Mouse (Mus musculus) retina, adult 2 months (tissue): ENCODE results near the gene Polr3g.
"Not testable (repeated sequence)": the region's sequence is repeated elsewhere in the genome, so short reads cannot be mapped to it uniquely, and the experiment has no call there.

Experiments
- DNase-seq: peaks from one replicate; pipeline ENCODE4 v3.0.0-alpha.2; 2012; ENCODE audit warnings: low read depth, low spot score

The Polr3g gene

GRCm38 (mm10) chr13:81630566-81630965 is 80.2 kb downstream of the Polr3g start:
- DNase-seq: no peak

GRCm38 (mm10) chr13:81629395-81629794 is 81.4 kb downstream of the Polr3g start:
- no peak for DNase-seq

GRCm38 (mm10) chr13:81628631-81629190 is 82.1 kb downstream of the Polr3g start:
- DNase-seq: no peak

- not testable (repeated sequence) for DNase-seq
These were observed 83.0 kb downstream of the Polr3g start for GRCm38 (mm10) chr13:81627861-81628260.
